Mouse (Mus musculus) testis, adult 2 months (tissue): Measurements from ENCODE around the gene Spcs2.

Experiments used
- CTCF ChIP-seq: fragments of 200-500 bp; IDR thresholded peaks from 2 replicates; pipeline ENCODE4 v1.5.1; 2012; ENCODE audit warnings: low read depth, mild to moderate bottlenecking, inconsistent platforms, low read length, moderate library complexity; ENCODE audit not compliant: control insufficient read depth, insufficient read depth, insufficient replicate concordance
- POLR2A ChIP-seq: fragments of 200-500 bp; IDR thresholded peaks from 2 replicates; pipeline ENCODE4 v1.6.1; 2012; ENCODE audit warnings: low read depth, mild to moderate bottlenecking, inconsistent platforms, low read length, moderate library complexity; ENCODE audit not compliant: control insufficient read depth

DNA sequence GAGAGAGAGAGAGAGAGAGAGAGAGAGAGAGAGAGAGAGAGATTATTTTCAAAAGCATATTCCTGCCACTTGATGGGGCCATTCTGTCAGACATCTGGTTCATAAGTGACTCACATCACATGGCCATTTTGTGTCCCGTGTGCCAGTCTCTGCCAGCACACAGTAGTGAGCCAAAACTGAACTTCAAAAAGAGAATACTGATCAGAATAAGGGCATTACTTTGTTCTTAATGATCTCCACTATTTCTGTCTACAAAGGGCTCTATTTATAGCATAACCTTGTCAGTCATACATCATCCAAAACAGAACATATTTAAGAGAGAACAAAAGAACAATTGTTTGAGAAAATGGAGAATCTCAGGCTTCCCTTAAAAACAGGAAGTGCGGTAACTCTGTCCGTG lies 28.2 kb upstream of the Spcs2 start:
- TF ChIP-seq POLR2A (no peak), CTCF (no peak)
